ENCODE assay signal across 27 mouse cellular contexts in the genomic region with DNA sequence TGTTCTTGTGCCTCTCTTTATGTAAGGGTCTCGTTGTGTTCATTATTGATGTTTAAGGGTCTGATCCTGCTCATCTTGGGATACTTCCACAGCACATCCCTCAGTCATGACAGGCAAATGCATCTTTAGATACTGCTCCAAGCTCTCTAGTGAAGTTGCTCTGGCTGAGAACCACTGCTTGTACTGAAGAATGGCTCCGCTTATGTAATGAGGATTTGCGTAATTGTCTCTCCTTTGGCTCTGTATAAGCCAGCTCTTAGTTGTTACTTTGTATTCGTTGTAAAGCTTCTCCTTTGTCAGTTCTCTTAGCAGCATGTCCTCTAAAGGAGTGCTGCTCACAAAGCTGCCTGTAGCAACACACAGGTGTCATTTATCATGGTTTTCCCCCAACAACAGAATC. TPM values are rescaled to one million over a fixed set of nuclear protein-coding genes. Genes with fewer than 3 reads are reported as not detected.
DNase-seq lines count a peak whose midpoint lies in the region; ATAC-seq and TF ChIP-seq lines count a peak whose summit lies in the region.
"Had no signal": no experiment of that assay in that cellular context is flagged by ENCODE, and none has a peak within 500 bp of the region (broad histone marks: within the 10 kb centered on the region; RNA-seq: fewer than 3 reads in every experiment).

No protein-coding gene starts in this region.

- peak overlapping the region; percentile 21; the same call in 1 of the 2 replicates for H3K27ac ChIP-seq in liver, adult 2 months (replicated peaks; ENCODE audit: insufficient read depth, low read depth, low read length)
- H3K27ac ChIP-seq in liver, embryonic 12.5 days = no peak overlapping the region
- H3K27ac ChIP-seq in layer of hippocampus, adult 2 months = no peak overlapping the region
- H3K27ac ChIP-seq: embryonic facial prominence, embryonic 13.5 days; embryonic facial prominence, embryonic 15.5 days; forebrain, embryonic 10.5 days; forebrain, embryonic 12.5 days had no signal

- H3K4me1 ChIP-seq in liver, adult 2 months (ENCODE audit: control insufficient read depth, insufficient read depth, low read length) = peaks cover 9% of the 10 kb centered on the region
- peaks cover 18% of the 10 kb centered on the region for H3K4me1 ChIP-seq in liver, embryonic 12.5 days
- H3K4me1 ChIP-seq: embryonic facial prominence, embryonic 13.5 days; embryonic facial prominence, embryonic 15.5 days; forebrain, embryonic 10.5 days; forebrain, embryonic 12.5 days had no signal

- H3K79me2 ChIP-seq in liver, adult 2 months (ENCODE audit: control insufficient read depth, insufficient read depth, low read length) = no peaks in the 10 kb centered on the region; the same call in 1 of the 2 replicates

- H3K27me3 ChIP-seq in liver, adult 2 months (ENCODE audit: control insufficient read depth, insufficient read depth, low read length) = no peaks in the 10 kb centered on the region
- H3K27me3 ChIP-seq in liver, embryonic 12.5 days (replicated peaks) = no peaks in the 10 kb centered on the region
- H3K27me3 ChIP-seq: embryonic facial prominence, embryonic 13.5 days; embryonic facial prominence, embryonic 15.5 days; forebrain, embryonic 12.5 days had no signal

- H3K4me3 ChIP-seq in liver, adult 2 months (ENCODE audit: insufficient read depth, low read depth, low read length) = no peak overlapping the region
- H3K4me3 ChIP-seq in liver, embryonic 12.5 days = no peak overlapping the region
- no peak overlapping the region for H3K4me3 ChIP-seq in layer of hippocampus, adult 2 months
- H3K4me3 ChIP-seq: embryonic facial prominence, embryonic 13.5 days; embryonic facial prominence, embryonic 15.5 days; erythroblast, embryonic 14.5 days; forebrain, embryonic 10.5 days; forebrain, embryonic 12.5 days had no signal

- H3K9ac ChIP-seq in liver, adult 2 months (ENCODE audit: low read depth, low read length) = no peak overlapping the region
- H3K9ac ChIP-seq in liver, embryonic 12.5 days = no peak overlapping the region
- H3K9ac ChIP-seq: embryonic facial prominence, embryonic 13.5 days; embryonic facial prominence, embryonic 15.5 days; forebrain, embryonic 12.5 days had no signal

- no peak overlapping the region for H3K4me2 ChIP-seq in liver, embryonic 12.5 days
- H3K4me2 ChIP-seq: embryonic facial prominence, embryonic 13.5 days; embryonic facial prominence, embryonic 15.5 days; forebrain, embryonic 12.5 days had no signal

- no peak for DNase-seq in frontal cortex, postnatal 36 days (ENCODE audit: low spot score in 2 of 2)
- peak; percentile 77 for DNase-seq in liver, adult 2 months (ENCODE audit: extremely low read depth, low read depth, low spot score)
- DNase-seq in testis, postnatal 14 days (ENCODE audit: low spot score) = peak; percentile 29
- DNase-seq in testis, postnatal 10 days (ENCODE audit: low spot score) = no peak
- peak; percentile 56 for DNase-seq in brain, adult 2 months (ENCODE audit: low read depth, low spot score)
- DNase-seq in layer of hippocampus, adult 2 months (ENCODE audit: low spot score in 2 of 2) = no peak
- DNase-seq: adrenal gland, adult 8-10 months; adrenal gland, postnatal 14 days; adrenal gland, postnatal 36 days; cerebellum, adult 11 months; cerebellum, adult 18-20 months; cerebellum, adult 8-10 months; cerebellum, postnatal 14 days; cerebellum, postnatal 36 days; embryo, embryonic 11 days had no signal

- WGBS in liver, adult 2 months = 55% methylated on average over 4 of the region's 4 CpGs
- 84% methylated on average over 4 of the region's 4 CpGs for WGBS in liver, embryonic 12.5 days (ENCODE audit: insufficient replicate concordance)

- peaks cover 20% of the 10 kb centered on the region for H3K36me3 ChIP-seq in liver, adult 2 months (ENCODE audit: control insufficient read depth, insufficient read depth, low read length)
- H3K36me3 ChIP-seq in liver, embryonic 12.5 days = peaks cover 57% of the 10 kb centered on the region

- no peaks in the 10 kb centered on the region for H3K9me3 ChIP-seq in liver, embryonic 12.5 days (replicated peaks)
- H3K9me3 ChIP-seq: embryonic facial prominence, embryonic 13.5 days; embryonic facial prominence, embryonic 15.5 days; forebrain, embryonic 10.5 days; forebrain, embryonic 12.5 days had no signal

- ATAC-seq in frontal cortex, adult (ENCODE audit: low TSS enrichment) = peak; percentile 72; the same call in 1 of the 2 replicates
- ATAC-seq in liver, embryonic 12.5 days = no peak
- ATAC-seq: forebrain, embryonic 14.5 days; forebrain, embryonic 16.5 days had no signal

- TF ChIP-seq CTCF in liver, adult 2 months (IDR thresholded peaks at IDR 0.05; ENCODE audit: low read depth, low read length) = no peak
- no peak for TF ChIP-seq CTCF in layer of hippocampus, adult 2 months (conservative IDR thresholded peaks at IDR 0.05)

- TF ChIP-seq POLR2A in liver, adult 2 months (IDR thresholded peaks at IDR 0.05; ENCODE audit: extremely low read depth, insufficient read depth, low read length) = no peak

RNA-seq across cellular contexts. Expression of a gene that starts 37.3 kb away (rescaled TPM):
- total RNA-seq in liver, adult 2 months (2014; rRNA removed) = 4.9 and 5.6 TPM in 2 replicates
- 6.4 and 8.6 TPM in 2 replicates for polyA plus RNA-seq in liver, adult 2 months (2012; rRNA removed)
- polyA plus RNA-seq in liver, embryonic 12.5 days (2016; fragmentation: Nextera tagmentation; extraction: Ambion mirVana) = 16.7 TPM in 2 replicates
- 10 to 100 TPM; 29.0 to 35.2 TPM for total RNA-seq in layer of hippocampus, adult 2 months (2021)

RNA-seq across cellular contexts. Expression of a gene that starts 37.4 kb away (rescaled TPM):
- total RNA-seq in liver, adult 2 months (2014; rRNA removed) = 12.0 and 15.9 TPM in 2 replicates
- polyA plus RNA-seq in liver, adult 2 months (2012; rRNA removed) = 8.4 and 9.6 TPM in 2 replicates
- 33.4 and 34.4 TPM in 2 replicates for polyA plus RNA-seq in liver, embryonic 12.5 days (2016; fragmentation: Nextera tagmentation; extraction: Ambion mirVana)
- 10 to 100 TPM; 88.7 to 94.3 TPM for total RNA-seq in layer of hippocampus, adult 2 months (2021)

RNA-seq across cellular contexts. Expression of a gene that starts 55.1 kb away (rescaled TPM):
- 73.2 and 128 TPM in 2 replicates for total RNA-seq in liver, adult 2 months (2014; rRNA removed)
- 226 and 272 TPM in 2 replicates for polyA plus RNA-seq in liver, adult 2 months (2012; rRNA removed)
- 2.4 and 2.6 TPM in 2 replicates for polyA plus RNA-seq in liver, embryonic 12.5 days (2016; fragmentation: Nextera tagmentation; extraction: Ambion mirVana)
- total RNA-seq in layer of hippocampus, adult 2 months (2021) = not detected
- total RNA-seq: adrenal gland, adult 18-20 months; adrenal gland, adult 8-10 months; adrenal gland, postnatal 36 days; common myeloid progenitor, adult 5-6 weeks had no signal
- polyA plus RNA-seq: brain, embryonic 14.5 days; embryonic facial prominence, embryonic 13.5 days; embryonic facial prominence, embryonic 15.5 days; erythroblast, embryonic 14.5 days; forebrain, embryonic 14.5 days; forebrain, embryonic 16.5 days had no signal

Comparison
In these comparisons a context has a peak if more than half of its experiments do, and no peak if none do; other contexts are left out.
1. DNase-seq: peak in liver, adult 2 months (single experiment), testis, postnatal 14 days (single experiment) and brain, adult 2 months (single experiment); none in frontal cortex, postnatal 36 days (0 of 2), testis, postnatal 10 days (single experiment) and layer of hippocampus, adult 2 months (0 of 2).
2. RNA of a gene that starts 55.1 kb away (total RNA-seq): 73.2 to 128 TPM in liver, adult 2 months; not detected in layer of hippocampus, adult 2 months; every median in the first group is over 10 times any median in the second.